Mouse (Mus musculus): ENCODE results near the gene Dnah6. TPM values are rescaled to one million over a fixed set of nuclear protein-coding genes. Genes with fewer than 3 reads are reported as not detected.
A peak's percentile ranks its signal among the peaks of the same experiment; 100 is the strongest.

Dnah6 gene
- polyA plus RNA-seq, 1 experiment = 0.45 TPM

- DNase-seq (ENCODE audit: low read depth) = no peak
These were observed 7.0 kb upstream of the Dnah6 start for GRCm38 (mm10) chr6:73228408-73228807.

GRCm38 (mm10) chr6:73227376-73228158, 6.1 kb upstream of the Dnah6 start:
- no peak for DNase-seq (ENCODE audit: low read depth)

DNA sequence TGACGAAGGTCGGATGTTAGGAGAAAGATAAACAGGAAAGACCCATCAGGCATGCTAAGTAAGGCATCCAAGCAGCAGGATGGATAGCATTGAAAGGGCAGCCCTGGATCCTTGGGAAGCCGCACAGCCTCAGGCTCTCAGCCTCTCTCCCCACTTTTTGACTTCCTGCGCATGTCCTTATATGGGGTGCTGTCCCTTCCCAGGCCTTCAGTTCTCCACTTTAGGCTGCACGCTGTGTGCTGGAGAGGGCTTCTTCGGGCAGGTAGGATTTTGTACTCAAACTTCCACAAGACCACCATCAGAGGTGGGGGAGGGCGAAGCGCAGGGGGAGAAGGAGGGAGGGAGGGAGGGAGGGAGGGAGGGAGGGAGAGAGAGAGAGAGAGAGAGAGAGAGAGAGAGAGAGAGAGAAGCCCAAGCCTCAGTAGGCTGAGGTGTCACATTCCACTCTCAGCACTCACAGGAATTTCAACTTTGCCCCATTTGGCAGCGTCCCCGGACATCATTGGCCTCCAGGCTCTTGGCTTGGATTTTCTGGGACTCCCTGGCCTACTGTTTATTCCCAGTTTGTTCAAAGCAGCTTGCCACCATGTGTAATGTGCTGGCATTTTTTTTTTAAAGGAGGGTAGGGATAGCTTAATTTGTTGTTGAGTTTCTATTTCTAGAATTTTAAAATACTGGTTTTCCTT, 1.5 kb upstream of the Dnah6 start:
- DNase-seq (ENCODE audit: low read depth) = peak; percentile 87

- no peak for DNase-seq (ENCODE audit: low read depth)
These were observed 696 bp upstream of the Dnah6 start for GRCm38 (mm10) chr6:73221958-73222735.

GRCm38 (mm10) chr6:73211602-73212001, 9.8 kb downstream of the Dnah6 start:
- no peak for DNase-seq (ENCODE audit: low read depth)

DNA sequence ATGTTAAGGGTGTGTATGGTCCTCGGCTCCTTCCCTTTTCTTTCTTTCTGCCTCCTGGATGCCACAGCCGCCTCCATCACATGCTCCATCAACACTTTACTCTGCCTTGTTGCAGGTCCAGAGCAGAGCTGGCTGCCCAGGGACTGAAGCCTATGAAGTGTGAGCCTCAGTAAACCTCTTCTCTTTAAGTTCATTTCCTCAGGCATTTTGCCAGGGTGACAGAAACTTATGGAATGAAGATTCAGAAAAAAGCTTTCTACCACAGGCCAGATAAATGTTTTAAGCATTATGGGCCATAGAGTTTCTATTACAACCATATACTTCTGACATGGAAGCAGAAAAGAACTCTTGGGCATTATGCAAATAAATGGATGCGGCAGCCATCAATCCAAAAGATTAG, 10.4 kb downstream of the Dnah6 start:
- no peak for DNase-seq (ENCODE audit: low read depth)

- DNase-seq (ENCODE audit: low read depth) = no peak
These were observed 10.9 kb downstream of the Dnah6 start for GRCm38 (mm10) chr6:73210445-73210972.

- DNase-seq (ENCODE audit: low read depth) = no peak
These were observed 11.9 kb downstream of the Dnah6 start for GRCm38 (mm10) chr6:73209598-73209997.

GRCm38 (mm10) chr6:73204937-73205336, 16.5 kb downstream of the Dnah6 start:
- DNase-seq (ENCODE audit: low read depth) = no peak

DNA sequence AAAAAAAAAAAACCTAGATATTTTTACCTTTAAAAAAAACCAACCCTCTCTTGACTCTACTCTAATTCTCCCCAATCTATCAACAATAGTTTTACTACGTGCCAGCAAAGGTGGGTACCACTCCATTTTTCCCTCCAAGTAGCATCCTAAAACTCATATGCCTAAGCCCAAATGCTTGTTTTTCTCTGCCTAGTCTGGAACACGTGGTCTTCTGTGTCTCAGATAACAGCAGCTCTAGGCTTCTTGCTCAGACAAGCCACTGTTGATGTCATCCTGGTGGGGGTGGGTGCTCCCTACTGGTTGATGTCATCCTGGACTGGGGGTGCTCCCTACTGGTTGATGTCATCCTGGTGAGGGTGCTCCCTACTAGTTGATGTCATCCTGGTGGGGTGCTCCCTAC, 17.7 kb downstream of the Dnah6 start:
- no peak for DNase-seq (ENCODE audit: low read depth)

- peak; percentile 76 for DNase-seq (ENCODE audit: low read depth)
These were observed 26.2 kb downstream of the Dnah6 start for GRCm38 (mm10) chr6:73195291-73195690.

- DNase-seq (ENCODE audit: low read depth) = no peak
These were observed 30.7 kb downstream of the Dnah6 start for GRCm38 (mm10) chr6:73190756-73191155.

GRCm38 (mm10) chr6:73184276-73184675, 37.2 kb downstream of the Dnah6 start:
- no peak for DNase-seq (ENCODE audit: low read depth)

GRCm38 (mm10) chr6:73182987-73183386, 38.5 kb downstream of the Dnah6 start:
- no peak for DNase-seq (ENCODE audit: low read depth)

- no peak for DNase-seq (ENCODE audit: low read depth)
These were observed 39.0 kb downstream of the Dnah6 start for GRCm38 (mm10) chr6:73182410-73182809.

DNA sequence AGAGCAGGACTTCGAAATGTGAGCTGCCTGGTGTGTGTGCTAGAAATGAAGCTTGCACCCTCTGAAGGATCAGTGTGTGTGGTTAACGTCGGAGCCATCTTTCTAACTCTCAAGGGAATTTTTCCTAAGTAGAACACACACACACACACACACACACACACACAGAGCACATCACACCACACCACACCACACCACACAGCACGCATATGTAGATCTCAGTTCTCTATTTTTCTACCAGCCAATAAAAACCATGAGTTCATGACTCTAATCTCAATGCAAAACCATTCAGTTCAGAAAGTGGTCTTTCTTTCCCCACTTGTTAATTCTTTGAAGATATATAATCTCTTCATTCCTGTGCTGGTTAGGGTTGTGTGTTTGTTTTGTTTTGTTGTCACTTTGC, 39.4 kb downstream of the Dnah6 start:
- no peak for DNase-seq (ENCODE audit: low read depth)

DNA sequence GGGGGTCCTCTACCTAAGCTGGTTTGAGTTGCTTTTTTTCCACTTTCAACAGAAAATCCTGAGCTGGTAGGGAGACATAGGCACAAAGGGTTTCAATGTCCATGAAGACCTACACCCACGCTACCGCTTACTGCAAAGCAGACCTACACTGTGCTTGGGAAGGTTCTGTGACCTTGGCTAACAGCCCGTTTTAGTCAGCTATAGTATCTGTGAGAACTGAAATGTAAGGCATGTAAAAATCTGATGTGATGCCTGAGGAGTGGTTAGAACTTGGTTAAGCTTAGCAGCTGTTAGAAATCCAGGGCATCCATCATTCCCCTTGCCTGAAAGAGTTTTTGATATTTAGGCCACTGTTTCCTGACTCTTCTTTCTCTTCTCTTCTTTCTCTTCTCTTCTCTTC, 46.3 kb downstream of the Dnah6 start:
- DNase-seq (ENCODE audit: low read depth) = no peak

DNA sequence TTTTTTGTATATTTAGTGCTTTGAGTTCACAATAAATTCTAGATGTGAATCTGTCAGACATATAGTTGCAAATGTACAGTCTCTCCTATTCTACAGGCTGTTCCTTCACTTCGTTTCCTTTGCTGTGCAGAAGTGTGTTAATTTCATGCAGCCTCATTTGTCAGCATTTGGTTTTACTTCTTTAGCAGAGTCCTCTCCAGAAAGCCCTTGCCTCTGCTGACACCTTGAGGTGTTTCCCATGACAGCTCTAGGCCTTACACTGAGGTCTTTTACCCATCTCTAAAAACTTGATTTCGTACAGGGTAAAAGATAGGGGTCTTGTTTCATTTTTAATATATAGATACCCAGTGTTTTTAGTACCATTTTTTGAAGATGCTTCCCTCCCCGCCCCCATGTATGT, 54.2 kb downstream of the Dnah6 start:
- DNase-seq (ENCODE audit: low read depth) = no peak

- no peak for DNase-seq (ENCODE audit: low read depth)
These were observed 58.5 kb downstream of the Dnah6 start for GRCm38 (mm10) chr6:73162958-73163357.

GRCm38 (mm10) chr6:73161338-73161737, 60.1 kb downstream of the Dnah6 start:
- no peak for DNase-seq (ENCODE audit: low read depth)

DNA sequence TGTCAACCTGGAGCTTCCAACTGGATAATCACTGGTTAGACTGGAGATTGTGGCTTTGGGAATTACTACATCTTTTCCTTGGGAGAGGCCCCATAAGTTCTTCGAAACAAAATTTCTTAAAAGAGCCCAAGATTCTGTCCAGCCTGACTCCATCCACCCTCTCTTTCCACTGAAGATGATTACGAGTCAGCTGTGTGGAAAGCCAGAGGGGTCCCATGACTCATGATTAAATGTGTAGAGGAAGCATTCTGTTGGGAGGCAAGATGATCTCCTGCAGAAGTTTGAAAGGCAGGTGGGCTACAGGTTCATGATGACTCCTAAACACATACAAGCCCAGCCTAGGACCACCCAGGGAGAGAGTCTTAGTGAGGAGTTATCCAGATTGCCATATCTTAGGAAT, 66.0 kb downstream of the Dnah6 start:
- no peak for DNase-seq (ENCODE audit: low read depth)

DNA sequence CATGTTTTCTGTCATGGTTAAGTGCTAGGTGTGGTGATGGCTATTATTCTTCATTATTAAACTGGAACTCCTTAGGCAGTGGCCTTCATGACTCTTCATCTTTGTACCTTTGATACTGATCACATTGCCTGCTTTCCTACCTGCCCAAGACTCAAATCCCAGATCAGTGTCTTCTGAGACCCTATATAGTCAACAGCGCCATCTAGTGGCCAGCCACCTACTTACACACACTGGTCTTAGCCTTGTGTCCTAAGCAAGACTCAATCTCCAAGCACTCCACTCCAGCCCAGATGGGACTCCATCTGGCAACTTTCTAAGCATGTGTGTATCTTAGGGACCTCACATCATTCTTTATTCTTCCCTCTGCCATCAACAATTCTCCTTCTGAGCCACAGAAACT, 67.8 kb downstream of the Dnah6 start:
- peak; percentile 19 for DNase-seq (ENCODE audit: low read depth)
